14 mouse cellular contexts compared by ENCODE assay signal in the genomic region with DNA sequence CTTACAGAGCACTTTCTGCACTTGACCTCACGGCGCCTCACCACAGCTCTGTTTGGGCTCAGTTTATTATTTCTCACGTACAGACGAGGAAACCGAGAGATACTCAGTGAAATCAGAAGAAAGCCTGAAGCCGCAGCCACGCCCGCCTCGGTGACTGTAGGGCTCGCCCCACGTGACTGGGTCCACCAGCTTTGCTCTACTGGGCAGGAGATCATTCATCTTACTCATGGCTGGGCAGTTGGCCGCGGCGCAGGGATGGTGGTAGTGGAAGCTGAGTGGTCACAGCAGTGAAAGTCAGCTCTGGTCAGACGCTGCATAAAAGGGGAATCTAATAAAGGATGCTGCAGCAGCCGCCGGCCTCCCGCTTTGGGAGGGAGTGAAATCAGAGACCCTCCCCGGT.
"Had no signal": no experiment of that assay in that cellular context is flagged by ENCODE, and none has a peak within 500 bp of the region (broad histone marks: within the 10 kb centered on the region; RNA-seq: fewer than 3 reads in every experiment).

No protein-coding gene starts in this region.

- ATAC-seq: liver, embryonic 12.5 days; midbrain, embryonic 13.5 days had no signal

- H3K36me3 ChIP-seq: limb, embryonic 15.5 days; liver, embryonic 12.5 days; lung, embryonic 15.5 days; midbrain, embryonic 13.5 days; neural tube, embryonic 12.5 days; stomach, embryonic 15.5 days had no signal

- DNase-seq: kidney, adult 9 months; retina, postnatal 1 day; right cerebral cortex, postnatal 4 days; spleen, adult 18-20 months; thymus, postnatal 4 days had no signal

- H3K27ac ChIP-seq: kidney, postnatal 0 days; left cerebral cortex, adult 2 months; limb, embryonic 15.5 days; liver, embryonic 12.5 days; lung, embryonic 15.5 days; midbrain, embryonic 13.5 days; neural tube, embryonic 12.5 days; stomach, embryonic 15.5 days had no signal

- H3K27me3 ChIP-seq: limb, embryonic 15.5 days; lung, embryonic 15.5 days; midbrain, embryonic 13.5 days; neural tube, embryonic 12.5 days; stomach, embryonic 15.5 days had no signal

- H3K9me3 ChIP-seq: limb, embryonic 15.5 days; liver, embryonic 12.5 days; lung, embryonic 15.5 days; midbrain, embryonic 13.5 days; neural tube, embryonic 12.5 days; stomach, embryonic 15.5 days had no signal

- H3K9ac ChIP-seq: limb, embryonic 15.5 days; liver, embryonic 12.5 days; lung, embryonic 15.5 days; midbrain, embryonic 13.5 days; neural tube, embryonic 12.5 days; stomach, embryonic 15.5 days had no signal

- H3K4me1 ChIP-seq: limb, embryonic 15.5 days had no signal

- H3K4me3 ChIP-seq: left cerebral cortex, adult 2 months; limb, embryonic 15.5 days; liver, embryonic 12.5 days; lung, embryonic 15.5 days; midbrain, embryonic 13.5 days; myocyte; neural tube, embryonic 12.5 days; stomach, embryonic 15.5 days had no signal

- H3K4me2 ChIP-seq: limb, embryonic 15.5 days; liver, embryonic 12.5 days; lung, embryonic 15.5 days; midbrain, embryonic 13.5 days; neural tube, embryonic 12.5 days; stomach, embryonic 15.5 days had no signal
